Mouse (Mus musculus): Measurements from ENCODE around the gene Srrm1.
A peak's percentile ranks its signal among the peaks of the same experiment; 100 is the strongest.

Srrm1 gene

GRCm38 (mm10) chr4:135353794-135354450 lies 801 bp upstream of the Srrm1 start:
- peak; percentile 74 for DNase-seq (ENCODE audit: low read depth)

GRCm38 (mm10) chr4:135352326-135353065 lies 625 bp downstream of the Srrm1 start:
- DNase-seq (ENCODE audit: low read depth), result peak; percentile 55

DNA sequence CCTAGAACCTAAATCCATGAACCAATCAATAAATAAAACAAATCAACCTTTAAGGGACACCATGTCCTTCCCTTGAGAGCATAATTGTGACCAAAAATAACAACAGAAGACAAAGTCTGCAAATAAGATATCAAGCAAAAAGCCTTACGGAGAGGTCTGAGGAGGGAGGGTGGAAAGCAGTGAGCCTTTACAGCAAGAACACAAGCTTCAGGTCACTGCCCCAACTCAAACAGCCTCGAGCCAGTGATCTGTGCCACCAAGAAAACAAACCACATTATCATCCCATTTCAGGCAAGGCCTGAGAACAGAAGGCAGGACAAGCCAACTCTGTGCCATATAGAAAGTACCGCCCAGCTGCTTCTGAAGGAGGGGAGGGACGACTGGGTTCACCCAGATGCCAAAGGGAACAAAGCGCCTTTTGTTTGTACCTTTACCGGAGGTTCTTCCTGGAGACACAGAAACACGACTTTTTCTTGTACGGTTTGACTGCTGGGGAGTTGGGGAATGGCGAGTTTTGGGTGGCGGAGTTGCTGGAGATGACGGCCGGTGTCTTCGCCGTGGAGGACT lies 15.7 kb downstream of the Srrm1 start:
- DNase-seq (ENCODE audit: low read depth), result no peak

DNA sequence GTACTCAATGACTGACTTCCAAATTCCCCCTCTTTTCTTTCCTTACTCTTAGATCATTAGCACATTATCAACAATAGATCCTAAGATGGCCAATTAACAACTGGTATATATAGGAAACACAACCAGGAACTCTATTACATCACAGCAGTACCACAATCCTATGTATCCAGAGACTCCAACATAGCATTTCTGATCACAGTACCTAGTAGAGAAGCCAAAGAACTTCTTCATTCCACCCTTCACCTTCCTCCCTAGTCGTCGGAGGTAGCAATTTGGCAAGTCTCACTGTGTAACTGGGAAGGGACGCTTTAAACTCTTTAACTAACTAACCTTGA lies 17.1 kb downstream of the Srrm1 start:
- DNase-seq (ENCODE audit: low read depth), result no peak

DNA sequence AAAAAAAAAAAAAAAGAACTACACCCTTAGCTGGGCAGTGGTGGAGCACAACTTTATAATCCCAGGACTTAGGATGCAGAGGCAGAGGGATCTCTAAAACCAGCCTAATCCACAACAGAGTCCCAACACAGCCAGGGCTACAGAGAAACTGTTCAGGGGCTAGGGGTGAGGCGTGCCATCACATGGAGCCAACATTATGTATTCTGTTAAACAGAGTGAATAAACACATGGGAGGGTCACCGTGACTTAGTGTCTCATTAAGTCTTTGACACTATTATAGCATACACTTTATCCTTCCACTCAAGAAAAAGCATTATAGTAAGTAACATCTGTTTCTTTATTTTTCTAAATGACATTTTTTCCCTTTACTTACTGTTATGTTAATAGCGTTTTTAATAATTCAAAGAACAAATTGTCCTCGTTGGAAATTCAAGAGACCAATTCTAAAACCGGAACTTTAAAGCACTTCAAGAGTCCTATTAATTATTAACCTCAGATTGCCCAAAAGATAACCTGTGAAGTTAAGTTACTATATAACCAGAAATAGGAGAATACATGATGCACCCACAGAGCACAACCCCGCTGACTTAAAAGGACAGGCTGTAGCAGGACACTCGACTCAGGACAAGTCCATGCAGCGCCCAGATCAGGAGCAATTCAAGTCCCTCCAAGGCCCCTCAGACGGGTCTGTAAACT lies 17.6 kb downstream of the Srrm1 start:
- DNase-seq (ENCODE audit: low read depth), result no peak

- DNase-seq (ENCODE audit: low read depth), result no peak
These were observed 26.7 kb downstream of the Srrm1 start for GRCm38 (mm10) chr4:135326469-135326868.

GRCm38 (mm10) chr4:135326046-135326445 lies 27.1 kb downstream of the Srrm1 start:
- peak; percentile 28 for DNase-seq (ENCODE audit: low read depth)

DNA sequence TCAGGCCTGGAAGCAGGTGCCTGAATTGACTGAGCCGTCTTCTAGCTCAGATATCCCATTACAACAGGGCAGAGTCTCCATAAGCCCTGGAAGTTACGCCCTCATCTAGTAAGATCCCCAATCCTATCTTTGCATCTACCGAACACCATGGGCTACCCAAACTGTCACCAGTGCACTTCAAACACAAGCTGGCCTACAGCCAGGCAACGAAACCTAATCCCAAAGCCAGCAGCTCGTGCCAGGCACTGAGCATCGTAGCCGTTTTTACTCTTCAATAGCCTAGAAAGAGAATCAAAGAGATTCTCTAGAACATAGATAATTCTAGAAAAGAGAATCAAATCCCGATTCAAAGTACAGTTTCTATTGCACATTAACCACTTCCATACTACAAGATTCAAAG lies 30.1 kb downstream of the Srrm1 start:
- DNase-seq (ENCODE audit: low read depth), result no peak

DNA sequence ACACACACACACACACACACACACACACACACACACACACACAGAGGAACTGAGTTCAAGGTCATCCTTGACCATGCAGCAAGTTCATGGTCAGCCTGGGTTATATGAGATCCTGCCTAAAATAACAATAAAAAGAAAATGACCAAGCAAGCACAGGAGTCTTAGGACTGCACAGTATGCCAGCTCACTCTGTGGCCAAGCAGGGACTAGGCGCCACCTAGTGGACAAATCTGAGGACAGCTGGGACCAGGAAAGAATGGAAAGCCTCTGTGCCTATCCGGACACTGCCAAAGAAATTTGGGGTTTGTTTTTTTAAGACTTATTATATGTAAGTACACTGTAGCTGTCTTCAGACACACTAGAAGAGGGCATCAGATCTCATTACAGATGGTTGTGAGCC lies 35.2 kb downstream of the Srrm1 start:
- peak; percentile 84 for DNase-seq (ENCODE audit: low read depth)

DNA sequence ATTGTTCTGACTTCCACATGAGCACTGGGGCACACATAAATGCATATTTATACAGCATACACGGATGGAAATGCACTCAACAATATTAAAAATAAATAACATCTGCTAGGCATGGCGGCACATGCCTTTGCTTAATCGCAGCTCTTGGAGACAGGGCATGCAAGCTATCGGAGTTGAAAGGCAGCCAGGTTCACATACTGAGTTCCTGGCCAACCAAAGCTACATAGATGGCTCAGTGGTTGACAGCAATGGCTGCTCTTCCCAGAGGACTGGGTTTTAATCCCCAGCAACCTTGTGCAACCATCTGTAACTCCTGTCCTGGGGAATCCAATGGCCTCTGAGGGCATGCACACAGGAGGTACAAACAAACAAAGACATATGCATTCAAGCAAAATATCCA lies 35.6 kb downstream of the Srrm1 start:
- no peak for DNase-seq (ENCODE audit: low read depth)

- no peak for DNase-seq (ENCODE audit: low read depth)
These were observed 37.8 kb downstream of the Srrm1 start for GRCm38 (mm10) chr4:135315287-135315686.

DNA sequence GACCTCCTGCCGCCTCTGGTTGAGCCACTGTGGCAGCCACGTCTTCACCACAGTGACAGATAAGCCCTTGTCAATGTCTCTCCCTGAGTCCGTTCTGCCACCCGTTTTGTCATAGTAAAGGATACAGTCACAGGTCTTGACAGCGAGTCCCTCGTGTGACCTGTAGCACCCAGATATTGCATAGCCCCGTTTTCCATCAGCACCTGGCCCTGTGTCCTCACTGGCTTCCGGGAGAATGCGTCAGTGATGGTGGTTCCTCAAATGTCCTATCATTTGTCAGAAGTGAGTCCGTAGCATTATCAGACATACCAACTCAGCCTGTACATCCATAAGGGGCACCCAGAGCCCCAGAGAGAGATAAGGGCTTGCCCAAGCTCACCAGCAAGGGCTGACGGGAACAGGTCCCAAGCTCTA lies 38.7 kb downstream of the Srrm1 start:
- peak; percentile 42 for DNase-seq (ENCODE audit: low read depth)

DNA sequence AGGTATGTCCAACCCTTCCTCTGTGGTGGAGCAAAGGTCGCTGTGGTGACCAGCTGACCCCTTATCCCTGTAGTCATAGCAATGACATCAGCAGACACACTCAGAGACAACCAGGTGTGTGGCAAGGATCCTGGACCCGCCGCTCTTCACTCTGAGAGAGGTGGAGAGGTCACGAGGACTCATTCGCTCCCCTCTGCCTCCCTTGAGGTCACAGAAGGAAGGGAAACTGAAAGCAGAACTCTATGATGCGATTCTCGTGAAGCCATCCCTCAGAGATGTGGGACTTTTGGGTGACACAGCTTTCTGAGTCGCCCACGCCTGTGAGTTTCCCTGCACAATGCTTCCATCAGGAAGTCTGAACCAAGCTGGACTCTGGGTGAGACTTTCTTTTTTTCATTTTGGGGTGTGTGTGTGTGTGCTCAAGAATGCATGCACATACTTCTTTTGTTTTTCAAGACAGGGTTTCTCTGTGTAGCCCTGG lies 39.3 kb downstream of the Srrm1 start:
- peak; percentile 73 for DNase-seq (ENCODE audit: low read depth)

GRCm38 (mm10) chr4:135313111-135313691 lies 39.9 kb downstream of the Srrm1 start:
- peak; percentile 89 for DNase-seq (ENCODE audit: low read depth)

DNA sequence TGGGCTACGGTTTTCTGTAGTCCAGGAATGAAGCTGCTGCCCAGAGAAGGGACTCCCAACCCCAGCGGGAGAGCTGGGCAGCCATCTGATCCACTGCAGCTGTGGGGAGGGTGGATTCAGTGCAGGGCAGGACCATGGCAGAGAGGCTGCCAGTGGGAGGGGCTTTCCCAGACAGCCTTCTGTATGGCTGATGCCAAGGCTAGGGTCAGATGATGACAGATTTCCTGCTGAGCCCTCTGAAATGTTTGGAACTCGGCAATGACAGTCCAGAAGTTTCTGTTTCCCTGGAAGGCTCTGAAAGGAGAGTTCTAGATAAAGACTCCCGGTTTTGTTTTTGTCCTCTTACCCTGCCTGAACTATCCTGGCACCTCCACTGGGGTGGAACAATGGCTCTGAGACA lies 40.4 kb downstream of the Srrm1 start:
- peak; percentile 69 for DNase-seq (ENCODE audit: low read depth)

- DNase-seq (ENCODE audit: low read depth), result no peak
These were observed 42.8 kb downstream of the Srrm1 start for GRCm38 (mm10) chr4:135310371-135310770.

DNA sequence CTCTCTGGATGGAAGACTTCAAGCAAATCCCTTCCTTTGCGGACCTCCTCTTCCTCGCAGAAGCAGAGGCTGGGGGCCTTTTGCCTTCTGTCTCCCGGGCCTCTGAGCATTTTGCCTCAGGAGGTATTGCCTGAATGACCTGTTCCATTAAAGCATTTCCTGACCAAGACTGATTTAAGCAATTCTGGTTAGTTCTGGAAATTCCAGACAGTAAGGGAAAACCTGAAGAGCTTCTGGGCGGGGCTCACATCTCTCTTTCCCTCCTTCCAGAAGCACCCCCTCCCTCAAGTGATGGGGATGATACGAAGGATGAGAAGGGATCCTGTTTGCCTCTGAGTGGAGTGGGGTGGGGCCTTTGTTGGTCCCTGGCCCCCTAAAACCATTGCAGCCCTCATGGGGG lies 43.4 kb downstream of the Srrm1 start:
- DNase-seq (ENCODE audit: low read depth), result no peak

DNA sequence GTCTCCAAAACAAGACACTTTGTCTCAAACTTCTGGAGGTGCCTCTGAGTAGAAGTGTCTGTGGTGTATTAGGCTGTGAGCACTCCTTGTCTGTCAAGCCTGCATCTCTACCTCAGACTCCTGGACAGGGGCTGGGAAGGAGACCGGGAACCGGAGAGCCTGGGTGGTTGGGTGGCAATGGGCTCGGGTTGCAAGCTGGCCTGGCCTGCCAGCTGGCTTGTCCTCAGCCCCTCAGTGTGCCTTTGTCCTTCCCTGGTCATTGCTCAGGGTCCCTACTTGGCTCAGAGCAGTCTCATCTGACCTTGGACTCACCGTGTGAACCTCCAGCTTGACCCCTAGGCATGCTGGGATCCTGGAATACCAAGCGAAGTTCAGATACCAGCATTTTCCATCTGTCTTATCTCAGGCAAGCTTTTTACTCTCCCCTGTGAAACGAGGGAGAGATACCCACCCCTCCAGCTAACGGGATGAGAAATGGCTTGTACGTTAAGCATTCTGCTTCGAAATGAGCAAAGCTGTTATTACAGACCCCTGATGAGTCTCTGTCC lies 43.9 kb downstream of the Srrm1 start:
- no peak for DNase-seq (ENCODE audit: low read depth)

DNA sequence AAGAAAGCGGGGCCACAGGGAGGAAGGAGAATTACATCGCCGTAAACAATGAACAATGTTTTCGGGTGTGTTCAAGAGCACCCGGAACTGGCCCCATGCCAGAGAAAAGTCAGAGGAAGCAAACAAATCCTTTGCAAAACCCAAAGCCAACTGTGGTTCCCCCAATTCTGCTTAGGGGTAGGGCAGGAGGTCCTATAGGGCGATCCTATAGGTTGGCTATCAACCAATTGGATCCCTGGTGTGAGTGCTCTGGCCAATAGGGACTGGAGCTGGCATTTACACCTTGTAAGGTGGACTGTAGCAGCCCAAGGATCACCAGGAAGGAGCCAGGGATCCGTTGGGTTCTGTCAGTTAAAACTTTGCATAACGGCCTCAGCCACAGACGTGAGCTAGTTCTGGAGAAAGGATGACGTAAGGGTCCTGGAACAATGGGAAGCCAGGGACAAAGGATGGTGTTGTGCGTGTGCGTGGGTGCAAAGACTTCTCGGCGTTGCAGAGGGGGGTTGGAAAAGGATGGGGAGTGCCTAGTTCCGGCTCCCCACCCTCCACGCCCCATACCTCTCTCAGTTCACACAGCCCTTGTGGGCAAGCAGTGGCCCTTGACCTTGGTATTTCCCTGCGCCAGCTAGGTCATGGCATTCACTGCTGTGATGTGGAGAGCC lies 46.0 kb downstream of the Srrm1 start:
- DNase-seq (ENCODE audit: low read depth), result no peak

GRCm38 (mm10) chr4:135306533-135306932 lies 46.6 kb downstream of the Srrm1 start:
- DNase-seq (ENCODE audit: low read depth), result peak; percentile 64

- no peak for DNase-seq (ENCODE audit: low read depth)
These were observed 50.9 kb downstream of the Srrm1 start for GRCm38 (mm10) chr4:135302261-135302660.

GRCm38 (mm10) chr4:135301166-135301565 lies 52.0 kb downstream of the Srrm1 start:
- DNase-seq (ENCODE audit: low read depth), result no peak
